Mouse (Mus musculus) intestine, postnatal 0 days (tissue): ENCODE results near the gene Leng8. TPM values are rescaled to one million over a fixed set of nuclear protein-coding genes. Genes with fewer than 3 reads are reported as not detected.
A peak's percentile ranks its signal among the peaks of the same experiment; 100 is the strongest.

Experiments
- ATAC-seq: fragments of 200-750 bp; cut with Nextera tagmentation; 2 replicates; pipeline ENCODE4 v1.8.0; 2017; ENCODE audit warnings: mild to moderate bottlenecking, moderate TSS enrichment, moderate library complexity
- H3K27ac ChIP-seq: fragments of 300-500 bp; sonication (generic); 2 replicates; pipeline ENCODE4 v1.5.1; 2014; ENCODE audit warnings: mild to moderate bottlenecking, low read depth, low read length, moderate library complexity
- H3K27me3 ChIP-seq: fragments of 300-500 bp; sonication (generic); replicated peaks from 2 replicates; pipeline ENCODE4 v1.6.1; 2014; ENCODE audit warnings: low read length, mixed read lengths; ENCODE audit not compliant: control insufficient read depth, insufficient read depth
- H3K36me3 ChIP-seq: fragments of 300-500 bp; sonication (generic); 2 replicates; pipeline ENCODE4 v1.6.1; 2014; ENCODE audit warnings: mild to moderate bottlenecking, moderate library complexity; ENCODE audit not compliant: control insufficient read depth, insufficient read depth
- H3K4me1 ChIP-seq: fragments of 300-500 bp; sonication (generic); replicated peaks from 2 replicates; pipeline ENCODE4 v1.6.1; 2014; ENCODE audit warnings: antibody characterized with exemption, low read length, mixed read lengths; ENCODE audit not compliant: control insufficient read depth, insufficient read depth
- H3K4me2 ChIP-seq: fragments of 300-500 bp; sonication (generic); replicated peaks from 2 replicates; pipeline ENCODE4 v1.6.1; 2014; ENCODE audit warnings: low read depth, mild to moderate bottlenecking, moderate library complexity
- H3K4me3 ChIP-seq: fragments of 300-500 bp; sonication (generic); 2 replicates; pipeline ENCODE4 v1.5.1; 2014; ENCODE audit warnings: low read depth, low read length
- H3K9ac ChIP-seq: fragments of 300-500 bp; sonication (generic); 2 replicates; pipeline ENCODE4 v1.6.1; 2014; ENCODE audit warnings: mild to moderate bottlenecking, low read depth, low read length
- H3K9me3 ChIP-seq: fragments of 300-500 bp; sonication (generic); 2 replicates; pipeline ENCODE4 v1.6.1; 2016; ENCODE audit warnings: mixed run types; ENCODE audit not compliant: control insufficient read depth
- CTCF ChIP-seq: sonication (generic); IDR thresholded peaks from 2 replicates; pipeline ENCODE4 v1.5.1; 2016; ENCODE audit warnings: low read depth, mild to moderate bottlenecking, control low read depth, antibody characterized with exemption, moderate library complexity
- WGBS: fragments of 180-500 bp; shearing (Covaris S2); extraction: QIAGEN DNeasy Blood & Tissue Kit; methylation state at CpG from one replicate; pipeline ENCODE4 v1.1.7; 2014; 5-methylcytosine and 5-hydroxymethylcytosine counted together
- polyA plus RNA-seq: library from polyadenylated mRNA; unstranded; fragments of >200 nt; fragmentation: Nextera tagmentation; extraction: Ambion mirVana; gene quantifications from 2 replicates; pipeline ENCODE4 v1.2.1, GENCODE M21; 2015

The Leng8 gene
- polyA plus RNA-seq, 1 experiment from 2014 or later = 13.8 TPM

DNA sequence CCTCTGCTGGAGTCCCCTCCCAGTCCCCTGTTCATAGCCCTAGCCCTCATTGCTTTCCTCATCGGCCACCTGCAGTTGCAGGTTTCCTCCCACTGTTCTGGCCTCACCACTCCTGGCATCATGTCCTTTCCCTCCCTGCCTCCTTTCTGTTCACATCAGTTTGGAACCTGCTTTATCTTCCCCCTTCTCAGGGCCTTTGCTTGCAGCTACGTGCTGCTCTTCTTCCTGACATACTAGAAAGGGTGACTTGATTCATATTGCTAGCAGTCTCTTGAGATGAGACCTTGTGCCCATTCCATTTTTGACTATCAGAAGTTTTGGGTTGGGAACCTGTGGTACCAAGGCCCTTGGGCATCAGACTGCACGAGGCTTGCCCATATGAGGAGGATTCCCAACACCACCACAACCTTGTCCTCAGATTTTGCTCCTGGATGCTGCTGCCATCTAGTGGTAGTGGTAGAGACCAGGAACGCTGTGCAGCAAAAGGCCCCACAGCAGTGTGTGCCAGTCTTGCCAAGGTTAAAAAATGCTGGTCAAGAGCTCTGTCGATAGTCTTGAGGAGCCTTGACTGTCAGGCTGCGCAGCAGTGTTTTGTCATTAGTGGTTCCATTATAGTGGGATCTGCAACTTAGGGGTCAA is 8.8 kb downstream of the Leng8 start:
- Histone ChIP-seq H3K4me2 (no peak overlapping the region), H3K36me3 (peaks cover 67% of the 10 kb centered on the region), H3K4me1 (peaks cover 7% of the 10 kb centered on the region; the same call in 1 of the 2 replicates), H3K27ac (peak overlapping the region; percentile 100; the same call in 1 of the 2 replicates), H3K9me3 (no peaks in the 10 kb centered on the region), H3K27me3 (no peaks in the 10 kb centered on the region), H3K9ac (no peak overlapping the region), H3K4me3 (no peak overlapping the region)
- TF ChIP-seq CTCF = peak; percentile 91
- 62% methylated on average over 6 of the region's 6 CpGs for WGBS
- ATAC-seq = no peak

DNA sequence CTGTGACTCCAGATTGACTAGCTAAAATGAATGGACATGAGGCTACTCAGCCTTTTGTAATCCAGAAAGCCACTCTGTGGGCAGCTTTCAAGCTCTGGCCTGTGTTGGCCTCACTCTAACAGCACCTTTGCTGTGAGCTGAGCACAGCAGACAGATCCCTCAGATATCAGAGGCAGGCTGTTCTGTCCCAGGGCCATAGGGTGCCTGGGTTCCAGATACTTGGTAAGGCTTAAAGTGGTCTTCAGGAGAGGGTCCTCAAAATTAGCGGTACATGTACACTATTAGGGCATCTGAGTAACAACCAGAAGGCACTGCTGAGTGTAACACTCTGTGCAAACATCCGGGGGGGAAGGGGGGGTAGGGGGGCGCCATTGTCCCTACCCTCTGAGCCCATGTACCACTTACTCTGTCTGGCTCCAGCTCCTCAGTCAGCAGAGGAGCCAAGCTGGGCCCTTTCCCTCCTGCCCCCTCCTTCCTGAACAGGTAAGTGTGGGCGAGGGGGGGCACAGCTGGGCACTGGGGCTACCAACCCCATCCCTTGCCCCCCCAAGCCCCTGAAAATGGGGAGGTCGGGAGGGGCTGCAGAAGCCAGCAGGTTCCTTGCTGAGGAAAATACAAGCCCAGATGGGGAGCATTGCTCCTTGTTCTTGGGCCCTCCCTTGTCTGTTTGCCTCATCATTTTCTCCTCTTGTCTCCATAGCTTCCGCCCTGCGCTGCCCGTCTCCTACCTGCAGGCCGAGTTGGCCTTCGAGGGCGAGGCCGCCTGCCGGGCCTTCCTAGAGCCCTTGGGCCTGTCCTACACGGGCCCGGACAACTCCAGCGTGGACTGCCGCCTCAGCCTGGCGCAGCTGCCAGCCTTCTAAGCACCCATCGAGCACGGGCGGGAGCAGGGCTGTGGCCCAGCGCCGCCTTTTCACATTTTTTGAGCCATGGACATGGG is 9.7 kb downstream of the Leng8 start:
- no peaks in the 10 kb centered on the region for H3K9me3 ChIP-seq
- peaks cover 7% of the 10 kb centered on the region for H3K4me1 ChIP-seq
- H3K27ac ChIP-seq = peak overlapping the region; percentile 100
- 0 out of 2 replicates have a peak overlapping the region, but pooled peaks have one; percentile 7 for H3K9ac ChIP-seq
- WGBS = 76% methylated on average over 23 of the region's 23 CpGs
- peak overlapping the region; percentile 88 for H3K4me2 ChIP-seq
- TF ChIP-seq CTCF = no peak
- H3K27me3 ChIP-seq = no peaks in the 10 kb centered on the region
- H3K4me3 ChIP-seq = no peak overlapping the region
- H3K36me3 ChIP-seq = peaks cover 62% of the 10 kb centered on the region
- ATAC-seq = no peak

DNA sequence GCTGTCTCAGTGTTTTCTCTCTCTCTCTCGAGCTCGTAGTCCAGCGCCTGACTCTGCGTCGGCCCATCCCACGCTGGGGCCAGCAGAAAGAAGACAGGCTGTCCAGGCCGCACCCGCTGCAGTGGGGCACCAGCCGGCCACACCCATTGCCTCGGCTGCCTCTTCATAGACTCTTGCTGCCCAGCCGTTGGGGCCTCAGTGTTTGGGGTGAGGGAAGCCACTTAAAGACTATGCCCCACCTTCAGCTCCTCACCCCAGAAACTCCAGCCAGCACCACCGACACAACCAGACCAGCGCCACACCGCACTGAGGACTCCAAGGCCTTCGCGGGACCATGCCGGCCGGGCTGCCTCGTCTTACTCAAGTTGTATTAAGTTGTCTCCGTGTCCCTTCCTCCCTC is 10.5 kb downstream of the Leng8 start:
- Histone ChIP-seq H3K27ac (peak overlapping the region; percentile 100), H3K27me3 (no peaks in the 10 kb centered on the region), H3K4me3 (0 out of 2 replicates have a peak overlapping the region, but pooled peaks have one; percentile 68), H3K9ac (peak overlapping the region; percentile 22; the same call in 1 of the 2 replicates), H3K9me3 (no peaks in the 10 kb centered on the region), H3K4me2 (peak overlapping the region; percentile 88), H3K4me1 (peaks cover 7% of the 10 kb centered on the region), H3K36me3 (peaks cover 54% of the 10 kb centered on the region)
- WGBS = 52% methylated on average over 16 of the region's 20 CpGs
- peak; percentile 10; the same call in 1 of the 2 replicates for ATAC-seq
- TF ChIP-seq CTCF = no peak

DNA sequence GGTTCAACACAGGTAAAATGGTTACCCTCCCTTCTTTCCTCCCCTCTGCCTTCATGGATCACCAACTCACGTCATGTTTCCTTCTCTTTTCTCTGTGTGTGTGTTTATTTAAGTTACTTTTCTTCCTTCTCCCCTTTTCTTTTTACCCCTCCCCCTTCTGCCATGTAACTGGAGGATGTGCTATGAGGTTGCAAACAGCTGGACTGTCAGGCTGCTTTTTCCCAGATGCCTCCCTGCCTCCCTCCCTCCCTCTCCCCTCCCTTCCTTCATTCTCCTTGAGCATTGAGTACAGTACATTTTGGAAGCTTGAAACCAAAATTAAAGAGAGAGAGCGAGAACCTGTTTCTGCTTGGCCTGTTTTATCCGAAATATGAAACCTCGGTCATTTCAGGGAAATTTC is 11.0 kb downstream of the Leng8 start:
- Histone ChIP-seq H3K9me3 (no peaks in the 10 kb centered on the region), H3K4me1 (peaks cover 7% of the 10 kb centered on the region), H3K9ac (peak overlapping the region; percentile 81), H3K4me2 (peak overlapping the region; percentile 88), H3K27ac (peak overlapping the region; percentile 100), H3K27me3 (no peaks in the 10 kb centered on the region), H3K4me3 (peak overlapping the region; percentile 68), H3K36me3 (peaks cover 50% of the 10 kb centered on the region)
- whole genome bisulfite sequencing = 73% methylated on average over 4 of the region's 4 CpGs
- ATAC-seq = no peak
- TF ChIP-seq CTCF = no peak

DNA sequence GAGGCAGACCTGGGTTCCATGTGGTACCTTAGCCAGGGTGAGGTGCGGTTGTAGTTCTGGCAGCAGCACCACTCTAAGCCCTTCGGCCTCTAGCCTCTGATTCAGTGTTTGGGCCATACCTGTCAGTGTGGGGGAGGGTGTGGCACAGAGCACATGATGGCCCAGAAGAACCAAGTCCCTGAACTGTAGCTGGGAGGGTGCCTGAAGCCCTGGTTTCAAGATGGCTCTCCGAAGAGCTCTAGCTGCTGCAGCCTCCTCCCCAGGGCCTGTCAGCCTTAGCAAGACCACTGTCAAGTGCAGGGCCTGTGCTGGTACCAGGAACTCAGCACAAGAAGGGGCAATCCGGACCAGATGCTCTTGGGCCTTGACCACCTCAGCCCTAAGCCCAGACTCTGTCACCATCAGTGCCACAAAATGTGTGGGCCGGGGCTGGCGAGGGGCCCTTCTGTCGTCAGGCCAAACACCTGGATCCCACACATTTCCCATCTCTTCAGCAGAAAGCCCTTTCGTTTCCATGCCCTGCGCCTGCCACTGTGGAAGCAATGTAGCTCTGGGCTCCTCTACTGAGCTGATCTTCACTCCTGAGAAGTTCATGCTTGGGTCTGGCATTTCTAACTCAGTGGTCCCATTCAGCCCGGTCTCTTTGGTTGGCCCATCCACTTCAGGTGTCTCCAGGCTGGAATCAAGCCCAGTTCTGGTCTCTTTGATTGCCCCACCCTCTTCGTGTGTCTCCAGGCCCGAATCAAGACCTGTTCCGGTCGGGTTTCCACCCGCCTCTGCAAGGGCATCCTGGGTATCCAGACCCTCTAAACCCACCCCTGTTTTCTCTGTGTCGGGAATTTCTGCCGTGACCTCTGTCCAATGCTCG is 11.7 kb downstream of the Leng8 start:
- H3K36me3 ChIP-seq = peaks cover 42% of the 10 kb centered on the region
- H3K27me3 ChIP-seq = no peaks in the 10 kb centered on the region
- ATAC-seq = no peak
- TF ChIP-seq CTCF = no peak
- peak overlapping the region; percentile 100 for H3K27ac ChIP-seq
- H3K4me3 ChIP-seq = peak overlapping the region; percentile 68
- peak overlapping the region; percentile 88 for H3K4me2 ChIP-seq
- peaks cover 7% of the 10 kb centered on the region for H3K4me1 ChIP-seq
- H3K9me3 ChIP-seq = no peaks in the 10 kb centered on the region
- WGBS = 28% methylated on average over 18 of the region's 18 CpGs
- H3K9ac ChIP-seq = peak overlapping the region; percentile 81
